Mouse (Mus musculus): ENCODE measurements around the gene Ntng1.

- TF ChIP-seq EP300 (optimal IDR thresholded peaks at IDR 0.05) (no peak), CTCF (IDR thresholded peaks at IDR 0.05; ENCODE audit: low read depth) (no peak)
These were observed 200.9 kb downstream of the Ntng1 start for GRCm38 (mm10) chr3:109942960-109943359.

Data from stomach, postnatal 0 days (tissue).